Mouse (Mus musculus) megakaryocyte-erythroid progenitor cell, adult 5-6 weeks (primary cell): ENCODE data around the gene Zc3h15. TPM values are rescaled to one million over a fixed set of nuclear protein-coding genes. Genes with fewer than 3 reads are reported as not detected.
"Not testable (repeated sequence)": the region's sequence is repeated elsewhere in the genome, so short reads cannot be mapped to it uniquely, and the experiment has no call there.

ENCODE experiments used
- ATAC-seq: replicated peaks from 2 replicates; pipeline ENCODE4 v1.8.0; 2016; ENCODE audit warnings: mild to moderate bottlenecking, inconsistent platforms; ENCODE audit not compliant: severe bottlenecking, poor library complexity, low FRiP score, low TSS enrichment
- total RNA-seq, 2 experiments: library from RNA; stranded (forward) in 1 of 2; stranded (reverse) in 1 of 2; fragments of 200-1000, 215-1000 nt in 1 of 2; fragments of >200 nt in 1 of 2; fragmentation: Nextera tagmentation in 1 of 2; gene quantifications; 2 replicates each; pipeline ENCODE4 v1.2.3; 2014 to 2017

Zc3h15 gene
- total RNA-seq (2014; fragmentation: Nextera tagmentation), result 113 and 134 TPM in 2 replicates
- 195 and 209 TPM in 2 replicates for total RNA-seq (2017)

DNA sequence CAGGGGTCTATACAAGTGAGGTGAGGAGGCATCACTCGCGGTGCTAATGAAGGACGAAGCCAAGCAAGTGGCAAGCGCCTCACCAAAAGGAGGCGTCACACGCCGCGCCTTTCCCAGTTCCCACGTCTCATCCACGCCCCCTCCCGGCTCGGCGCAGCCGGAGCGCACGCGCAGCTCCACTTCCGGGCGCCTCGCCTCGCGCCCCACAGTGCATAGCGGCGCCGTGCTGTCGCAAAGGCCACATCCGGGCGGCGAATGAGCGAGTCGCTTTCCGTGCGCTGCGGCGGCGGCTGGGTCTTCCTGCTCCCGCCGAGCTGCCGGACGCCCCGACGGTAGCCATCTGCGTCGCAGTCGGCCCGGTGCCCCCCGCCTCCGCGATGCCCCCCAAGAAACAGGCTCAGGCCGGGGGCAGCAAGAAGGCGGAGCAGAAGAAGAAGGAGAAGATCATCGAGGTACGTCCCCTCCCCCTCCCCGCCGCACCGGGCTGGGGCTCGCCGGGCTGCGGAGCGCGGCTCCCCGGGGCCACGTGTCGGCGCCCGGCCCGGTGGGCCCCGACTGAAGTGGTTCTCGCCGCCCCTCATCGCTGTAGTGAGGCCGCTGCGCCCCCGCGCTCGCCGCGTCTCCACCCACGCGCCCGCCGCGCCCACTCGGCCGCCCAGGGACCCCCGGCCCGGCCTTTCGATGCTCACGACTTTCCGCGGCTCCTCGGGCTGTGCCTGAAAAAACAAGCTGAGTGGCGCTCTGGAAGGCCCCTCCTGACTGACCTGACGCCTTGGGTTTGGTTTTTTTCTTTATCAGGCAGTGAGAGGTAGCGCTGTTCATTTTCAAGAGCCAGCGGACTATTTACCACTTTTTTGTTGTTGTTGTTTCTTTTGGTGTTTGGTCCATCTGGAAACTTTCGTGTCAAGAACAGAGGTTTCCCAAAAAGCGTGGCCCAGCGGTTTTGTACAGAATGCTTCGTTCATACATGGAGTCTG lies at the start of gene Zc3h15:
Zc3h15 (plus strand) TSS at position 160 of the 977 bp plus-strand sequence.
- ATAC-seq, result peak; percentile 95

- ATAC-seq, result no peak
Measured at GRCm38 (mm10) chr2:83620558-83621367, 23.5 kb upstream of the Zc3h15 start.

- no peak for ATAC-seq
Measured at GRCm38 (mm10) chr2:83621511-83621910, 22.7 kb upstream of the Zc3h15 start.

DNA sequence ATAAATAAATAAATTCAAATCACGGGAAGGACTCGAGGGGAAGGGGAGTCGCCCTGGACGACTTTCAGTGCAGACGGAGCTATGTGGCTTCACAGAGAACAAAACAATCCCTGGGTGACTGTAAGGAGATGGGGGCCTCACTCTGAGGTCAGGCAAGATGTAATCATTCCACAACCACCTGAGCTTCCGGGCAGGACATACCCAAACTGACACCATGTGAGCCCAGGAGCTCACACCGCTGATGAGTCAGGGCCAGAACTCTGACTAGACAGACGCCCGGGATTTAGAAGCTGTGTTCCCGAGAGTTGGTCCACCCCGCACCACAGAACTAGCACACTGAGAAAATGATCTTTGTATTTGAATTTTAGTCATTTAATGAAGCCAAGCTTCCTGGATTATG lies 21.4 kb upstream of the Zc3h15 start:
- ATAC-seq, result no peak

- ATAC-seq, result no peak
Measured at GRCm38 (mm10) chr2:83624045-83624444, 20.2 kb upstream of the Zc3h15 start.

DNA sequence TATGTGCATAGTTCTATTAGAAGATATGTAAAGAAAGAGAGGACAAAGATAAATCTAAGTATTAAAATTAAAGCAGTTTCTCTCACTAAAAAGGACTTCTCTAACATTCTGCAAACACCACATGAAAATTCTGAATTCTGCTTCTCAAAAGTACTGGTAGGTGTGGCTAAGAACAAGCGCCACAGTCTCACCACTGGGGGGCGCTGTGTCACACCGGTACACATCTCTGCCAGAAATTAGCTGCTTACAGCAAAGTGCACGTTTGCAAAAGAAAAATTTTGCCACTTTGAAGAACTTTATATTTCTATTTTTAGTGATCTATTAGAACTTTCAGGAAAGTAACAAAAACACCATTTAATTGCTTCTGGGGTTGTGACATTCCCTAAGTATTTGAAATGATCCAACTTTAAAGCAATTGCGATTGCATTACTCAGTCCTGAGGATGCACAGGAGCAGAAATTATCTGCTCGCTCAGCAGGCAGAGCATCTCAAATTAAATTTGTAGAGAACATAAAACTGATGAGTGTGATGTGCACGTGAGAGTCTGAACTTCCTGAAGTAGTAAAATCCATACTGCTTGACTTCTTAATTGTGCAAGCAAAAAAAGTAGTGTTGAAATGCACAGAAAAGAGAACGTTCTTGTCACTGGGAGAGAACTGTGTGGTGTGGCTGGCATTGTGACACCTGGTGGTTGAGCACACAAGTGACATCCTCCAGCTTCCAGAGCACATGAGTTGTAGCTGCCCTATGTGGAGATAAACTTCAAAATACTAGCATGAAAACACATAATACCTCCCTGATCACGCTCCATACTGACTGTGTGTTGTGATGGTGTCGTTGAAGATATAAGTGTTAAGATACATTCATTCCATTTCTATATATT lies 18.8 kb upstream of the Zc3h15 start:
- peak; percentile 96 for ATAC-seq

GRCm38 (mm10) chr2:83626881-83627280 lies 17.4 kb upstream of the Zc3h15 start:
- ATAC-seq, result no peak

GRCm38 (mm10) chr2:83627495-83627894 lies 16.7 kb upstream of the Zc3h15 start:
- no peak for ATAC-seq

DNA sequence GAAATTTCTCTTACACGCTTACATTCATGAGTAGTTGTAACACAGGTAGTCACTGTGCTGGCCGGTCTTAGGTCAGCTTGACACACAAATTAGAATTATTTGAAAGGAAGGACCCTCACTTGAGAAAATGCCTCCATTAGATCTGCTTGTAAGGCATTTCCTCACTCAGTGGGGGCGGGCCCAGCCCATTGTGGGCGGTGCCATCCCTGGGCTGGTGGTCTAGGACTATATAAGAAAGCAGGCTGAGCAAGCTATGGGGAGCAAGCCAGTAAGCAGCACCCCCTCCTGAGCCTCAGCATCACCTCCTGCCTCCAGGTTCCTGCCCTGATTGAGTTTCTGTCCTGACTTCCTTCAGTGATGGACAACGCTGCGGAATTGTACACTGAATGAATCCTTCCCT lies 16.3 kb upstream of the Zc3h15 start:
- ATAC-seq, result no peak

DNA sequence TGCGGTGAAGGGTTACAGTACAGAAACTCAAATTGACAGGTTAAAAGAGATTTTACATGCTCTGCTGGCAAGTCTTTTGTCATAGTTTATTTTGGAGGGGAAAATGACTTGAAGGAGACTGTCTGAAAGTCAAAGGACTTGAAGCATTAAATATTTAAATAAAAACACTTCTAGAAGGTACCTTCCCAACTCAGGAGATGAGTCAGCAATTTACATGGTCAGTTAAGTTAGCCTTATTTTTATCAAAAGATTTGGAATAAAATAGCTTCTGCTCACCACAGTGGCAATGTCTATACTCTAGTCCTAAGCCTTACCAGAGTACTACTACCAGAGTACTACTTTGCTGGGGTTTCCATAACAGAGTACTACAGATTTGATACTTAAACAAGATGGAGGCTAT lies 2.2 kb upstream of the Zc3h15 start:
- ATAC-seq, result no peak

- no peak for ATAC-seq
Measured at GRCm38 (mm10) chr2:83648916-83649315, 4.7 kb downstream of the Zc3h15 start.

- ATAC-seq, result no peak
Measured at GRCm38 (mm10) chr2:83652606-83653005, 8.4 kb downstream of the Zc3h15 start.

DNA sequence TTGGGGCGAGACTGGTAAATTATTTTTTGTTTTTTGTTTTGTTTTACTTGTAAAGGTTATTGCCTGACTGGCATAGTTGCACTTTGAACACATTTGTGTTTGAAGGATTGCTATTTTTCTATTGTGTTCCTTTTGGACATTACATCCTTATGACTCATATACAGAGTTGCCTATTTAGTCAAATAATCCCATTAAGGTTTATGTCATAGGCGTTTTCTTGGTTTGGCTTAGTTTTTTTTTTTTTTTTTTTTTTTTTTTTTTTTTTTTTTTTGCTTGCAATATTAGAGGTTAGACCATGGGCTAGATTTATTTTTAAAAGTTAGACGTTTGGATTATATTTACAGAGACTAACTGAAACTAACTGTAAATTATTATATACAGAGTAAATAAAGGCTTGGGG lies 15.0 kb downstream of the Zc3h15 start:
- ATAC-seq, result no peak

DNA sequence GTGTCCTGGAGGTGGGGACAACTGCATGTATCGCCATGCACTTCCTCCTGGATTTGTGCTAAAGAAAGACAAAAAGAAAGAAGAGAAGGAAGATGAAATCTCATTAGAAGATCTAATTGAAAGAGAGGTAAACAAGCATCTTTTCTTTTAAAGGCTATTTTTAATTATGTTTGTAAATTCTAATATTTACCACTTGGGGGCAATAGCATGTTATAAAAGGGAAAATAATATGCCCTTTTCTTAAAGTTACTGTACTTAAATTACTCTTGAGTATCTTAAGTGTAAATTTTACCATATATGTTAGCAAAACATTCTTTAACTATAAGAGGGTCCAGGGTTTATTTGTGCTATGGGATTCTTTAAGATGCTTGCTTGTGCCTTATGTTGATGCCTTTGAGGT lies 15.9 kb downstream of the Zc3h15 start:
- no peak for ATAC-seq

DNA sequence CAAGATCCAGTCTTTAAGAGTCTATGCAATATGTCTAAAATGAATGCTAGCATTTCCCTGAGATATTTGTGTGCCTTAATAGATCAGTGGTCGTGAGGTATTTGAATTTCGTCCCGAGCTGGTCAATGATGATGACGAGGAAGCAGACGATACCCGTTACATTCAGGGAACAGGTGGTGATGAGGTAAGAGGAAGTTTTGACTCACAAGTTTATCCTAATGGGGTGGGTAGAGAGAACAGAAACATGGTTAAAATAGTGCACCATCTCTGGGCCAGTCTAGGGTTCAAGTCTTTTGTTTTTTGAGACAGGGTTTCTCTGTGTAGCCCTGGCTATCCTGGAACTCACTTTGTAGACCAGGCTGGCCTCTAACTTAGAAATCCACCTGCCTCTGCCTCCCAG lies 17.1 kb downstream of the Zc3h15 start:
- ATAC-seq, result no peak

- not testable (repeated sequence) for ATAC-seq
Measured at GRCm38 (mm10) chr2:83665051-83665450, 20.8 kb downstream of the Zc3h15 start.

DNA sequence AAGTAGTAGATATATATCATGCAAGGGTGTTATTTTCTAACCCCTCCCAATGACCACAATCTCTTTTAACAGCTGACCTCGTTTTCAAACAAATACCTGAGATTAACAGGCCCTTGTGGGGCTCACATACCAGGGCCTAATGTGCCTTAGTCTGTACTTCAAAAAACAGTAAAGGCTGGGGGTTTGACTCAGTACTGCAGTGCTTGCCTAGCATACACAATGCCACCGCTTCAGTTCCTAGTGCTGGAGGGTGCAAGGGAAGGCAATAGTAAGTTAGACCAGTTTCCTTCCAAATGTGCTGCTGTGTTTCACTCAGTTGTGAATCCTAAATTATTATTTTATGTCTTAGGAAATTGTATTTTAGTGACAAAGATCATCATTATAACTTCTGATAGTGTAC lies 23.2 kb downstream of the Zc3h15 start:
- ATAC-seq, result no peak

- ATAC-seq, result no peak
Measured at GRCm38 (mm10) chr2:83668052-83668451, 23.8 kb downstream of the Zc3h15 start.

GRCm38 (mm10) chr2:83669988-83670387 lies 25.8 kb downstream of the Zc3h15 start:
- ATAC-seq, result no peak
